ENCODE assay signal across 8 mouse cellular contexts in the genomic region with DNA sequence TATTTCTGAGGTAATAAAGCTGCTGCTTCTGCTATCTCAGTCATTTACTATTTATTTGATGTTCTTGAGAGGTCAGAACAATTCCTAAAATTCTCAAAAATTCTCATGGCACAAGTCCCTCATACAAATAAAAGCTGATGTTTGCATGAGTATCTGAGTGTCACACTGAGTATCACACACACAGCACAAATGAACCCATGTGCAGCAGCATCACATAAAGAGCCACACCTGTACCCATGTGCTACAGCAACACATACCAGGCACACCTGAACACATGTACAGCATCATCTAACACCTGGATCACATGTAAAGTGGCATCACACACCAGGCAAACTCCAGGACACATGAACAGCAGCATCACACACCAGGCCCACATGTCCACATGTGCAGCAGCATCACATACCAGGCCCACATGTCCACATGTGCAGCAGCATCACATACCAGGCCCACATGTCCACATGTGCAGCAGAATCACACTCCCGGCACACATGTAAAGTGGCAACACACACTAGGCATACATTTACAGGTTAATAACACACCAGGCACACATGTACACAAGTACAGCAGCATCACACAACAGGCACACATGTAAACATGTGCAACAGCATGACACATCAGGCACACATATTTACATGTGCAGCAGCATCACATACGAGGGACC.
DNase-seq lines count a peak whose midpoint lies in the region; ATAC-seq lines count a peak whose summit lies in the region.

No protein-coding gene starts in this region.

- H3K4me3 ChIP-seq in kidney, embryonic 16.5 days (ENCODE audit: low read length), result peak overlapping the region; percentile 63

- H3K27me3 ChIP-seq in kidney, embryonic 16.5 days (ENCODE audit: insufficient read depth, low read length), result no peaks in the 10 kb centered on the region

- no peak for ATAC-seq in kidney, embryonic 16.5 days (ENCODE audit: low FRiP score, low TSS enrichment)
- ATAC-seq in granulocyte monocyte progenitor cell, adult 5-6 weeks (replicated peaks; ENCODE audit: poor library complexity, severe bottlenecking), result peak; percentile 58
- peak; percentile 59 for ATAC-seq in megakaryocyte progenitor cell, adult 5-6 weeks (replicated peaks; ENCODE audit: poor library complexity)

- peak overlapping the region; percentile 92 for H3K27ac ChIP-seq in kidney, embryonic 16.5 days (ENCODE audit: low read length)

- no peaks in the 10 kb centered on the region for H3K4me1 ChIP-seq in kidney, embryonic 16.5 days (ENCODE audit: insufficient read depth, low read length)

- peak overlapping the region; percentile 68 for H3K4me2 ChIP-seq in kidney, embryonic 16.5 days (replicated peaks; ENCODE audit: low read depth, low read length)

- H3K36me3 ChIP-seq in kidney, embryonic 16.5 days (ENCODE audit: insufficient read depth, low read length), result no peaks in the 10 kb centered on the region

- H3K9ac ChIP-seq in kidney, embryonic 16.5 days (replicated peaks; ENCODE audit: low read length), result peak overlapping the region; percentile 71

- no peaks in the 10 kb centered on the region for H3K9me3 ChIP-seq in kidney, embryonic 16.5 days (ENCODE audit: low read length)

- 19% methylated on average over 2 of the region's 2 CpGs for WGBS in kidney, embryonic 16.5 days

- DNase-seq in kidney, adult 18-20 months, result no peak
- peak; percentile 83 for DNase-seq in R1 (ENCODE audit: low read depth, low spot score)
- DNase-seq in urinary bladder, postnatal 4 days (ENCODE audit: low spot score in 2 of 2), result no peak
- DNase-seq in yolk sac, embryonic 10.5 days (ENCODE audit: low spot score), result no peak
- DNase-seq in layer of hippocampus, postnatal 25 days (ENCODE audit: extremely low spot score in 1 of 2, low spot score in 1 of 2), result no peak
